ENCODE assay signal across 15 mouse cellular contexts in genomic region chr10:34531766-34532165, GRCm38 (mm10).
"Had no signal": no experiment of that assay in that cellular context is flagged by ENCODE, and none has a peak within 500 bp of the region (broad histone marks: within the 10 kb centered on the region; RNA-seq: fewer than 3 reads in every experiment).

No protein-coding gene starts in this region.

- H3K4me3 ChIP-seq: layer of hippocampus, adult 2 months; limb, embryonic 10.5 days; limb, embryonic 13.5 days; liver, embryonic 13.5 days had no signal

- DNase-seq: kidney, postnatal 10 days; layer of hippocampus, adult 9-11 months; liver, embryonic 13.5 days; lung, adult 2 months; lung, postnatal 14 days; lung, postnatal 4 days; midbrain, embryonic 14.5 days; thymus, adult 2 months; thymus, postnatal 14 days; thymus, postnatal 4 days had no signal

- H3K4me2 ChIP-seq: limb, embryonic 13.5 days; liver, embryonic 13.5 days; midbrain, embryonic 11.5 days had no signal

- H3K27ac ChIP-seq: layer of hippocampus, adult 2 months; limb, embryonic 10.5 days; limb, embryonic 13.5 days; liver, embryonic 13.5 days; stomach, postnatal 0 days had no signal

- H3K9ac ChIP-seq: limb, embryonic 13.5 days; liver, embryonic 13.5 days had no signal

- H3K27me3 ChIP-seq: limb, embryonic 13.5 days; liver, embryonic 13.5 days had no signal

- H3K4me1 ChIP-seq: limb, embryonic 10.5 days; limb, embryonic 13.5 days; liver, embryonic 13.5 days had no signal

- H3K36me3 ChIP-seq: limb, embryonic 10.5 days; limb, embryonic 13.5 days; liver, embryonic 13.5 days had no signal

- H3K9me3 ChIP-seq: limb, embryonic 10.5 days; limb, embryonic 13.5 days; liver, embryonic 13.5 days had no signal
